Mouse (Mus musculus) liver, postnatal 0 days (tissue): Measurements from ENCODE around the gene Prss35. TPM values are rescaled to one million over a fixed set of nuclear protein-coding genes. Genes with fewer than 3 reads are reported as not detected.

Experiments
- ATAC-seq: fragments of 200-750 bp; cut with Nextera tagmentation; 2 replicates; pipeline ENCODE4 v1.8.0; 2017; ENCODE audit warnings: mild to moderate bottlenecking, moderate library complexity
- DNase-seq: peaks from one replicate; pipeline ENCODE4 v3.0.0-alpha.2; 2016
- H3K27ac ChIP-seq: fragments of 300-500 bp; sonication (generic); 2 replicates; pipeline ENCODE4 v1.5.1; 2014; ENCODE audit warnings: antibody characterized with exemption, moderate library complexity, mild to moderate bottlenecking, low read depth
- H3K27me3 ChIP-seq: fragments of 300-500 bp; sonication (generic); 2 replicates; pipeline ENCODE4 v1.6.1; 2014; ENCODE audit warnings: low read length, control low read depth, mixed read lengths; ENCODE audit not compliant: insufficient read depth
- H3K36me3 ChIP-seq: fragments of 300-500 bp; sonication (generic); replicated peaks from 2 replicates; pipeline ENCODE4 v1.6.1; 2014; ENCODE audit warnings: mild to moderate bottlenecking, control low read depth, low read length, moderate library complexity, mixed read lengths; ENCODE audit not compliant: insufficient read depth
- H3K4me1 ChIP-seq: fragments of 300-500 bp; sonication (generic); 2 replicates; pipeline ENCODE4 v1.6.1; 2014; ENCODE audit warnings: antibody characterized with exemption, mild to moderate bottlenecking, control low read depth; ENCODE audit not compliant: insufficient read depth
- H3K4me2 ChIP-seq: fragments of 300-500 bp; sonication (generic); 2 replicates; pipeline ENCODE4 v1.6.1; 2014; ENCODE audit warnings: low read depth, mild to moderate bottlenecking, low read length, moderate library complexity, mixed read lengths
- H3K4me3 ChIP-seq: fragments of 300-500 bp; sonication (generic); 2 replicates; pipeline ENCODE4 v1.5.1; 2014; ENCODE audit warnings: low read depth, low read length
- H3K9ac ChIP-seq: fragments of 300-500 bp; sonication (generic); replicated peaks from 2 replicates; pipeline ENCODE4 v1.6.1; 2014; ENCODE audit warnings: mild to moderate bottlenecking, moderate library complexity
- H3K9me3 ChIP-seq: fragments of 300-500 bp; sonication (generic); 2 replicates; pipeline ENCODE4 v1.6.1; 2016; ENCODE audit warnings: mild to moderate bottlenecking, control low read depth, low read length, mixed read lengths
- CTCF ChIP-seq: sonication (generic); IDR thresholded peaks from 2 replicates; pipeline ENCODE4 v1.5.1; 2016; ENCODE audit warnings: antibody characterized with exemption, low read depth
- EP300 ChIP-seq: IDR thresholded peaks from 2 replicates; pipeline ENCODE4 v1.6.1; 2016; ENCODE audit warnings: antibody characterized with exemption, low read depth, mild to moderate bottlenecking
- WGBS: fragments of 180-500 bp; shearing (Covaris S2); extraction: QIAGEN DNeasy Blood & Tissue Kit; methylation state at CpG from one replicate; pipeline ENCODE4 v1.1.7; 2014; ENCODE audit not compliant: insufficient replicate concordance; 5-methylcytosine and 5-hydroxymethylcytosine counted together
- polyA plus RNA-seq: library from polyadenylated mRNA; unstranded; fragments of >200 nt; fragmentation: Nextera tagmentation; extraction: Ambion mirVana; gene quantifications from 2 replicates; pipeline ENCODE4 v1.2.1, GENCODE M21; 2015

The Prss35 gene
- polyA plus RNA-seq, 1 experiment from 2014 or later: 0.54 TPM

GRCm38 (mm10) chr9:86717119-86717518, 26.3 kb upstream of the Prss35 start:
- Histone ChIP-seq H3K4me3 (no peak overlapping the region), H3K36me3 (no peaks in the 10 kb centered on the region), H3K4me1 (no peaks in the 10 kb centered on the region), H3K27ac (no peak overlapping the region), H3K9ac (no peak overlapping the region), H3K9me3 (no peaks in the 10 kb centered on the region), H3K27me3 (no peaks in the 10 kb centered on the region), H3K4me2 (no peak overlapping the region)
- WGBS: 61% methylated on average over 5 of the region's 5 CpGs
- DNase-seq: no peak
- ATAC-seq: no peak
- no peak for TF ChIP-seq CTCF
- no peak for TF ChIP-seq EP300

GRCm38 (mm10) chr9:86720227-86720626, 23.2 kb upstream of the Prss35 start:
- Histone ChIP-seq H3K9me3 (no peaks in the 10 kb centered on the region), H3K27me3 (no peaks in the 10 kb centered on the region), H3K36me3 (no peaks in the 10 kb centered on the region), H3K27ac (no peak overlapping the region), H3K4me1 (no peaks in the 10 kb centered on the region), H3K4me3 (no peak overlapping the region), H3K4me2 (no peak overlapping the region), H3K9ac (no peak overlapping the region)
- no peak for DNase-seq
- no peak for ATAC-seq
- TF ChIP-seq EP300 (no peak), CTCF (no peak)
- WGBS: 74% methylated on average over 5 of the region's 5 CpGs

GRCm38 (mm10) chr9:86720794-86721193, 22.7 kb upstream of the Prss35 start:
- WGBS: 64% methylated on average over 2 of the region's 2 CpGs
- Histone ChIP-seq H3K9me3 (no peaks in the 10 kb centered on the region), H3K4me3 (no peak overlapping the region), H3K27me3 (no peaks in the 10 kb centered on the region), H3K4me1 (no peaks in the 10 kb centered on the region), H3K4me2 (no peak overlapping the region), H3K36me3 (no peaks in the 10 kb centered on the region), H3K9ac (no peak overlapping the region), H3K27ac (no peak overlapping the region)
- DNase-seq (no peak), ATAC-seq (no peak)
- no peak for TF ChIP-seq CTCF
- TF ChIP-seq EP300: no peak

- no peaks in the 10 kb centered on the region for H3K27me3 ChIP-seq
- 79% methylated on average over 4 of the region's 4 CpGs for WGBS
- no peaks in the 10 kb centered on the region for H3K9me3 ChIP-seq
- no peak for TF ChIP-seq CTCF
- no peak for TF ChIP-seq EP300
- no peaks in the 10 kb centered on the region for H3K4me1 ChIP-seq
- H3K27ac ChIP-seq: no peak overlapping the region
- H3K4me2 ChIP-seq: no peak overlapping the region
- H3K9ac ChIP-seq: no peak overlapping the region
- ATAC-seq (no peak), DNase-seq (no peak)
- no peak overlapping the region for H3K4me3 ChIP-seq
- no peaks in the 10 kb centered on the region for H3K36me3 ChIP-seq
Observed at GRCm38 (mm10) chr9:86725066-86725465, 18.4 kb upstream of the Prss35 start.

- ATAC-seq (no peak), DNase-seq (no peak)
- no peak overlapping the region for H3K9ac ChIP-seq
- no peak overlapping the region for H3K4me3 ChIP-seq
- H3K9me3 ChIP-seq: no peaks in the 10 kb centered on the region
- H3K4me2 ChIP-seq: no peak overlapping the region
- H3K27me3 ChIP-seq: no peaks in the 10 kb centered on the region
- no peak for TF ChIP-seq CTCF
- no peak for TF ChIP-seq EP300
- H3K36me3 ChIP-seq: no peaks in the 10 kb centered on the region
- no peak overlapping the region for H3K27ac ChIP-seq
- H3K4me1 ChIP-seq: no peaks in the 10 kb centered on the region
- whole genome bisulfite sequencing: 64% methylated on average over 7 of the region's 7 CpGs
Observed at GRCm38 (mm10) chr9:86725604-86726380, 17.7 kb upstream of the Prss35 start.

GRCm38 (mm10) chr9:86726381-86726720, 17.1 kb upstream of the Prss35 start:
- Histone ChIP-seq H3K4me2 (no peak overlapping the region), H3K27me3 (no peaks in the 10 kb centered on the region), H3K4me3 (no peak overlapping the region), H3K36me3 (no peaks in the 10 kb centered on the region), H3K9me3 (no peaks in the 10 kb centered on the region), H3K9ac (no peak overlapping the region), H3K27ac (no peak overlapping the region), H3K4me1 (no peaks in the 10 kb centered on the region)
- DNase-seq (no peak), ATAC-seq (no peak)
- no peak for TF ChIP-seq CTCF
- WGBS: 79% methylated on average over 5 of the region's 5 CpGs
